Mouse (Mus musculus) olfactory bulb, adult 2 months (tissue): ENCODE data around the gene Ropn1. TPM values are rescaled to one million over a fixed set of nuclear protein-coding genes. Genes with fewer than 3 reads are reported as not detected.
"Not testable (repeated sequence)": the region's sequence is repeated elsewhere in the genome, so short reads cannot be mapped to it uniquely, and the experiment has no call there.

Experiments
- H3K27ac ChIP-seq: fragments of 200-500 bp; 2 replicates; pipeline ENCODE4 v1.5.1; 2012; ENCODE audit warnings: low read depth, low read length; ENCODE audit not compliant: insufficient read depth
- H3K4me1 ChIP-seq: fragments of 200-500 bp; 2 replicates; pipeline ENCODE4 v1.6.1; 2012; ENCODE audit warnings: low read length; ENCODE audit not compliant: control insufficient read depth, insufficient read depth
- H3K4me3 ChIP-seq: fragments of 200-500 bp; 2 replicates; pipeline ENCODE4 v1.5.1; 2012; ENCODE audit warnings: mild to moderate bottlenecking, low read depth, low read length, moderate library complexity; ENCODE audit not compliant: insufficient read depth
- CTCF ChIP-seq: fragments of 200-500 bp; IDR thresholded peaks from 2 replicates; pipeline ENCODE4 v1.5.1; 2012; ENCODE audit warnings: low read depth, mild to moderate bottlenecking, low read length, moderate library complexity; ENCODE audit not compliant: insufficient read depth
- POLR2A ChIP-seq: fragments of 200-500 bp; IDR thresholded peaks from 2 replicates; pipeline ENCODE4 v1.6.1; 2012; ENCODE audit warnings: mild to moderate bottlenecking, low read depth, low read length, moderate library complexity; ENCODE audit not compliant: insufficient read depth
- WGBS: fragments of 180-500 bp; shearing (Covaris S2); methylation state at CpG from one replicate; pipeline ENCODE4 v1.1.7; 2018; 5-methylcytosine and 5-hydroxymethylcytosine counted together
- polyA plus RNA-seq: library from polyadenylated mRNA; stranded (reverse); fragments of >200 nt; gene quantifications from 2 replicates; pipeline ENCODE4 v1.2.4, GENCODE M21; 2012; ENCODE audit warnings: low replicate concordance; ENCODE audit not compliant: missing spikeins, insufficient read depth, insufficient read length

The Ropn1 gene
- polyA plus RNA-seq, 1 experiment = not detected

- 50% methylated on average over 6 of the region's 6 CpGs for WGBS
- TF ChIP-seq CTCF (no peak), POLR2A (no peak)
- Histone ChIP-seq H3K27ac (no peak overlapping the region), H3K4me3 (no peak overlapping the region), H3K4me1 (no peaks in the 10 kb centered on the region)
Measured at GRCm38 (mm10) chr16:34674365-34674764, 24.6 kb downstream of the Ropn1 start.

GRCm38 (mm10) chr16:34681823-34682222 is 32.1 kb downstream of the Ropn1 start:
- Histone ChIP-seq H3K4me3 (no peak overlapping the region), H3K27ac (no peak overlapping the region), H3K4me1 (no peaks in the 10 kb centered on the region)
- TF ChIP-seq CTCF (no peak), POLR2A (no peak)

- Histone ChIP-seq H3K4me1 (peaks cover 3% of the 10 kb centered on the region; the same call in 1 of the 2 replicates), H3K4me3 (no peak overlapping the region), H3K27ac (no peak overlapping the region)
- 61% methylated on average over 3 of the region's 3 CpGs for WGBS
- TF ChIP-seq CTCF (no peak), POLR2A (no peak)
Measured at GRCm38 (mm10) chr16:34689879-34690278, 40.2 kb downstream of the Ropn1 start.

GRCm38 (mm10) chr16:34690334-34691144 is 40.8 kb downstream of the Ropn1 start, which contains the start of gene Ccdc14:
Gene Ccdc14 (plus strand): TSS chr16:34690616.
- TF ChIP-seq POLR2A = peak; percentile 33; the same call in 1 of the 2 replicates
- no peak for TF ChIP-seq CTCF
- Histone ChIP-seq H3K4me1 (peaks cover 3% of the 10 kb centered on the region; the same call in 1 of the 2 replicates), H3K4me3 (peak within 1 kb of the TSS; percentile 87), H3K27ac (no peak within 1 kb of the TSS; the same call in 1 of the 2 replicates)
- WGBS = under 1% methylated on average over 53 of the region's 53 CpGs

- H3K27ac ChIP-seq = no peak overlapping the region
- 9% methylated on average over 11 of the region's 11 CpGs for WGBS
- peaks cover 3% of the 10 kb centered on the region; the same call in 1 of the 2 replicates for H3K4me1 ChIP-seq
- peak overlapping the region; percentile 87 for H3K4me3 ChIP-seq
- TF ChIP-seq POLR2A = no peak
Measured at GRCm38 (mm10) chr16:34691156-34691555, 41.4 kb downstream of the Ropn1 start.

GRCm38 (mm10) chr16:34694477-34694876 is 44.8 kb downstream of the Ropn1 start:
- WGBS = 86% methylated on average over 7 of the region's 7 CpGs
- Histone ChIP-seq H3K4me1 (peaks cover 3% of the 10 kb centered on the region; the same call in 1 of the 2 replicates), H3K4me3 (no peak overlapping the region), H3K27ac (no peak overlapping the region)
- no peak for TF ChIP-seq POLR2A
- no peak for TF ChIP-seq CTCF

- not testable (repeated sequence) for H3K27ac ChIP-seq, H3K4me1 ChIP-seq, H3K4me3 ChIP-seq
- WGBS = 75% methylated on average over 3 of the region's 3 CpGs
Measured at GRCm38 (mm10) chr16:34698721-34699120, 49.0 kb downstream of the Ropn1 start.

GRCm38 (mm10) chr16:34700165-34700827 is 50.6 kb downstream of the Ropn1 start:
- Histone ChIP-seq H3K4me3 (no peak overlapping the region), H3K27ac (no peak overlapping the region), H3K4me1 (no peaks in the 10 kb centered on the region)
- WGBS = 15% methylated on average over 7 of the region's 7 CpGs
- TF ChIP-seq POLR2A (no peak), CTCF (no peak)

- 80% methylated on average over 6 of the region's 6 CpGs for WGBS
- no peaks in the 10 kb centered on the region for H3K4me1 ChIP-seq
Measured at GRCm38 (mm10) chr16:34700828-34701216, 51.1 kb downstream of the Ropn1 start.

More at GRCm38 (mm10) chr16:34700828-34701216, 51.1 kb downstream of the Ropn1 start:
- Histone ChIP-seq H3K4me3 (no peak overlapping the region), H3K27ac (no peak overlapping the region)
- no peak for TF ChIP-seq CTCF
- TF ChIP-seq POLR2A = no peak
